Mouse (Mus musculus) neural tube, embryonic 14.5 days (tissue): ENCODE results near the gene Tenm4. TPM values are rescaled to one million over a fixed set of nuclear protein-coding genes. Genes with fewer than 3 reads are reported as not detected.
A peak's percentile ranks its signal among the peaks of the same experiment; 100 is the strongest.

Experiments
- ATAC-seq: fragments of 200-750 bp; cut with Nextera tagmentation; 2 replicates; pipeline ENCODE4 v1.8.0; 2017; ENCODE audit warnings: low read depth, mild to moderate bottlenecking, moderate TSS enrichment, moderate library complexity
- H3K27ac ChIP-seq: fragments of 300-500 bp; sonication (generic); 2 replicates; pipeline ENCODE4 v1.5.1; 2014; ENCODE audit warnings: low read depth, mild to moderate bottlenecking, control low read depth, low read length, moderate library complexity, mixed read lengths
- H3K27me3 ChIP-seq: fragments of 300-500 bp; sonication (generic); 2 replicates; pipeline ENCODE4 v1.6.1; 2014; ENCODE audit warnings: low read length; ENCODE audit not compliant: control insufficient read depth, insufficient read depth
- H3K36me3 ChIP-seq: fragments of 300-500 bp; sonication (generic); 2 replicates; pipeline ENCODE4 v1.6.1; 2014; ENCODE audit warnings: low read length, mixed read lengths; ENCODE audit not compliant: control insufficient read depth, insufficient read depth
- H3K4me1 ChIP-seq: fragments of 300-500 bp; sonication (generic); 2 replicates; pipeline ENCODE4 v1.6.1; 2014; ENCODE audit warnings: low read length; ENCODE audit not compliant: control insufficient read depth, insufficient read depth
- H3K4me2 ChIP-seq: fragments of 300-500 bp; sonication (generic); 2 replicates; pipeline ENCODE4 v1.6.1; 2014; ENCODE audit warnings: mild to moderate bottlenecking, low read depth, low read length, control low read depth
- H3K4me3 ChIP-seq: fragments of 300-500 bp; sonication (generic); 2 replicates; pipeline ENCODE4 v1.5.1; 2014; ENCODE audit warnings: low read depth, low read length, control low read depth, mixed read lengths
- H3K9ac ChIP-seq: fragments of 300-500 bp; sonication (generic); replicated peaks from 2 replicates; pipeline ENCODE4 v1.6.1; 2014; ENCODE audit warnings: low read depth, mild to moderate bottlenecking, control low read depth, low read length, mixed read lengths
- H3K9me3 ChIP-seq: fragments of 300-500 bp; sonication (generic); 2 replicates; pipeline ENCODE4 v1.6.1; 2016; ENCODE audit warnings: low read length; ENCODE audit not compliant: control insufficient read depth
- WGBS: fragments of 180-500 bp; shearing (Covaris S2); extraction: QIAGEN DNeasy Blood & Tissue Kit; methylation state at CpG from one replicate; pipeline ENCODE4 v1.1.7; 2014; 5-methylcytosine and 5-hydroxymethylcytosine counted together
- polyA plus RNA-seq: library from polyadenylated mRNA; unstranded; fragments of >200 nt; fragmentation: Nextera tagmentation; extraction: Ambion mirVana; gene quantifications from 2 replicates; pipeline ENCODE4 v1.2.1, GENCODE M21; 2014

The Tenm4 gene
- polyA plus RNA-seq, 1 experiment from 2014 or later: 54.8 TPM

- WGBS: 15% methylated on average over 3 of the region's 3 CpGs
- H3K4me3 ChIP-seq: no peak overlapping the region
- no peak overlapping the region for H3K27ac ChIP-seq
- H3K9me3 ChIP-seq: no peaks in the 10 kb centered on the region
- peaks cover 33% of the 10 kb centered on the region for H3K4me1 ChIP-seq
- no peaks in the 10 kb centered on the region for H3K27me3 ChIP-seq
- ATAC-seq: no peak
- no peak overlapping the region for H3K4me2 ChIP-seq
- no peak overlapping the region for H3K9ac ChIP-seq
- no peaks in the 10 kb centered on the region for H3K36me3 ChIP-seq
Observed at GRCm38 (mm10) chr7:96652844-96653243, 481.8 kb downstream of the Tenm4 start.

- Histone ChIP-seq H3K27me3 (no peaks in the 10 kb centered on the region), H3K9me3 (no peaks in the 10 kb centered on the region), H3K36me3 (no peaks in the 10 kb centered on the region), H3K27ac (no peak overlapping the region), H3K4me1 (peaks cover 33% of the 10 kb centered on the region), H3K9ac (no peak overlapping the region), H3K4me3 (no peak overlapping the region), H3K4me2 (no peak overlapping the region)
- WGBS: 66% methylated on average over 2 of the region's 2 CpGs
- no peak for ATAC-seq
Observed at GRCm38 (mm10) chr7:96654206-96654605, 483.2 kb downstream of the Tenm4 start.

- no peak for ATAC-seq
- H3K4me2 ChIP-seq: no peak overlapping the region
- no peak overlapping the region for H3K4me3 ChIP-seq
- H3K36me3 ChIP-seq: no peaks in the 10 kb centered on the region
- no peak overlapping the region for H3K9ac ChIP-seq
- no peaks in the 10 kb centered on the region for H3K9me3 ChIP-seq
- no peak overlapping the region for H3K27ac ChIP-seq
- peaks cover 29% of the 10 kb centered on the region for H3K4me1 ChIP-seq
- H3K27me3 ChIP-seq: no peaks in the 10 kb centered on the region
- 34% methylated on average over 3 of the region's 3 CpGs for WGBS
Observed at GRCm38 (mm10) chr7:96655096-96655716, 484.2 kb downstream of the Tenm4 start.

- no peaks in the 10 kb centered on the region for H3K36me3 ChIP-seq
- 10% methylated on average over 13 of the region's 13 CpGs for WGBS
- no peak overlapping the region for H3K27ac ChIP-seq
- no peak overlapping the region for H3K4me2 ChIP-seq
- no peaks in the 10 kb centered on the region for H3K27me3 ChIP-seq
- H3K4me1 ChIP-seq: peaks cover 15% of the 10 kb centered on the region
- no peak overlapping the region for H3K4me3 ChIP-seq
- H3K9me3 ChIP-seq: no peaks in the 10 kb centered on the region
- H3K9ac ChIP-seq: no peak overlapping the region
- no peak for ATAC-seq
Observed at GRCm38 (mm10) chr7:96657101-96657830, 486.2 kb downstream of the Tenm4 start.

- ATAC-seq: no peak
- H3K9ac ChIP-seq: no peak overlapping the region
- no peaks in the 10 kb centered on the region for H3K36me3 ChIP-seq
- no peak overlapping the region for H3K27ac ChIP-seq
- H3K4me1 ChIP-seq: peaks cover 7% of the 10 kb centered on the region
- no peaks in the 10 kb centered on the region for H3K27me3 ChIP-seq
- no peak overlapping the region for H3K4me3 ChIP-seq
- no peaks in the 10 kb centered on the region for H3K9me3 ChIP-seq
- no peak overlapping the region for H3K4me2 ChIP-seq
- 66% methylated on average over 11 of the region's 11 CpGs for WGBS
Observed at GRCm38 (mm10) chr7:96657857-96658580, 487.0 kb downstream of the Tenm4 start.

DNA sequence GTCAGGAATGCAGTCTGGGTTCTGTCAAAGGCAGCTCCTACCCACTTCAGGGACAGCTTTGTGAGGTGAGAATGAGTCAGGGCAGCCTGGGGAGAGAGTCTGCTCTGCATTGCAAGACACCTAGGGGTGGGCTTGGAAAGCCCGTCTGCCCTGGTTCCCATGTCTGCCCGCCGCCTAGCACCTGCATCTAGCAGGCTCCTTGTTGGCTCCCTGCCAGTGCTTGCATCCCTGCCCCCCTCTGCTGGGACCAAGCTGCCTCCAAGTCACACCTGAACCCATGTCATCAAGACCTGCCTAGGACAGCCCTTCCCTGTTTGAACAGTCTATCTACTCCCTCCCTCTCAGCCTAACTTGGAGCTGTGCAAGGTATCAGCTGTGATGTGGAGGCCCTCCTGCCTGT is 489.9 kb downstream of the Tenm4 start:
- Histone ChIP-seq H3K27ac (no peak overlapping the region), H3K9ac (no peak overlapping the region), H3K4me1 (peaks cover 6% of the 10 kb centered on the region), H3K27me3 (no peaks in the 10 kb centered on the region), H3K9me3 (no peaks in the 10 kb centered on the region), H3K4me3 (no peak overlapping the region), H3K4me2 (no peak overlapping the region), H3K36me3 (no peaks in the 10 kb centered on the region)
- peak; percentile 32; the same call in 1 of the 2 replicates for ATAC-seq
- WGBS: 47% methylated on average over 3 of the region's 3 CpGs

DNA sequence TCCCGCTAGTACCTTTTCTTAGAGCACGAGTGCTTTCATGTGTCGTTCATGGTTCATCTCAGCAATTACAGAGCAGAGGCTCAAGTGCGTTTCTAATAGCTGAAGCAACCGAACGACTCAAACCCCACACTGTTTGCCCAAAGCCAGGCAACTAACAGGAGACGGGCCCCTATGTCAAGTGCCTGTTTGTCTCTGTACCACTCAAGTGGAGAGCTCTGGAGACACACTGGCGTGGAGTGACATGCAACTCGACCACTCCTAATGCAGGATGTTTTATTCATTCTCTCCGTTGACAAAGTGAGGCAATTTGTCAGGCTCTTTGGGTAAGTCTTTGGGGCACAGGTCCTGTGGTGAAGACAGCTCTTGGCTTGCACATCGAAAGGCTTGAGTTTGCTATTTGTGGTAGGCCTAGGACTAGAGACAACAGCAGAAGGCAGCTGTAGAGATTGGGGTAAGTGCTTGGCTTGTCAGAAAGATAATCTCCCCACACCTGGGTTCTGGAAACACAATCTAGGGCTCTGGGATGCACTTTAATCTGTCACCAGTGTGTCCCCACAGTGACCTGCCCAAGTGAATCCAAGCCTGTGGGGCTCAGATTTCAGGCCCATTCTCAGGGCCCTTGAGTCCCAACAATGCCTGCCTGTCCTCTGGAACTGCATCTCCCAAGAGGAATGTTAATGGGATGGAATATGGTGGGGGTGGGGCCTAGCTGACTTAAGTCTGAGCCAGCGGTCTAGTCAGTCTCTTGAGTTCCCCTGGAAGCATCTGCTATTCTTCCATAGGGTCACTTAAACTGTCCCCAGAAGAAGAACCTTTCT is 490.5 kb downstream of the Tenm4 start:
- Histone ChIP-seq H3K9ac (no peak overlapping the region), H3K4me2 (no peak overlapping the region), H3K4me3 (no peak overlapping the region), H3K27ac (no peak overlapping the region), H3K27me3 (no peaks in the 10 kb centered on the region), H3K9me3 (no peaks in the 10 kb centered on the region), H3K4me1 (peaks cover 6% of the 10 kb centered on the region), H3K36me3 (no peaks in the 10 kb centered on the region)
- ATAC-seq: peak; percentile 20; the same call in 1 of the 2 replicates
- 36% methylated on average over 12 of the region's 12 CpGs for WGBS

GRCm38 (mm10) chr7:96663336-96663735 is 492.3 kb downstream of the Tenm4 start:
- Histone ChIP-seq H3K9ac (no peak overlapping the region), H3K9me3 (no peaks in the 10 kb centered on the region), H3K4me1 (peaks cover 6% of the 10 kb centered on the region), H3K27ac (no peak overlapping the region), H3K27me3 (no peaks in the 10 kb centered on the region), H3K4me3 (no peak overlapping the region), H3K36me3 (no peaks in the 10 kb centered on the region), H3K4me2 (no peak overlapping the region)
- WGBS: 59% methylated on average over 7 of the region's 7 CpGs
- ATAC-seq: no peak
